Mouse (Mus musculus) inflammation-experienced regulatory T-cells (primary cell): ENCODE data around the gene Omp. TPM values are rescaled to one million over a fixed set of nuclear protein-coding genes. Genes with fewer than 3 reads are reported as not detected.

Source experiments
- polyA plus RNA-seq, 2 experiments: library from polyadenylated mRNA; unstranded; fragments of 100-300 nt; shearing (Covaris generic); gene quantifications; one replicate each; pipeline ENCODE4 v1.2.1; 2017

Omp gene
- under 1 TPM in 1 of 2 experiments, not detected in 1; 0.07 TPM for polyA plus RNA-seq

GRCm38 (mm10) chr7:98145402-98145801 is at the start of gene Omp:
Gene Omp (minus strand): TSS chr7:98145502.

GRCm38 (mm10) chr7:98177929-98178559 is 32.7 kb upstream of the Omp start, which contains the start of gene Capn5:
Gene Capn5 (minus strand): TSS chr7:98178274.

GRCm38 (mm10) chr7:98119179-98119960 is 25.9 kb downstream of the Omp start, which contains the start of gene Myo7a:
Gene Myo7a (minus strand): TSS chr7:98119524.

Other genes starting within 250 kb of the Omp start
- gene Gdpd4, start 225.5 kb downstream of the Omp start, polyA plus RNA-seq, result under 1 TPM in 1 of 2 experiments, not detected in 1; 0.66 TPM
- 1 to 10 TPM; 2.8 to 3.0 TPM for gene Myo7a, start 26.0 kb downstream of the Omp start, polyA plus RNA-seq
- 1 to 10 TPM; 1.9 to 3.2 TPM for gene Capn5, start 32.8 kb upstream of the Omp start, polyA plus RNA-seq
- gene B3gnt6, start 54.0 kb upstream of the Omp start, polyA plus RNA-seq, result not detected
- 1 to 10 TPM; 7.8 to 9.9 TPM for gene Acer3, start 175.7 kb upstream of the Omp start, polyA plus RNA-seq
- under 1 TPM; 0.11 to 0.20 TPM for gene Tsku, start 215.8 kb upstream of the Omp start, polyA plus RNA-seq